Mouse (Mus musculus) CH12.LX (cell line): Measurements from ENCODE around the gene Tob1.

Experiments used
- CTCF ChIP-seq, 2 experiments: IDR thresholded peaks in 1 of 2; conservative IDR thresholded peaks in 1 of 2; 2 replicates each; pipeline ENCODE4 v1.5.1; 2011 to 2012; ENCODE audit warnings: low read depth in 2 of 2, low read length in 2 of 2, improper control_type of control experiment in 1 of 2, inconsistent platforms in 1 of 2, mild to moderate bottlenecking in 1 of 2, moderate library complexity in 1 of 2
- ELF1 ChIP-seq: IDR thresholded peaks from 2 replicates; pipeline ENCODE4 v1.6.1; 2014; ENCODE audit warnings: low read depth, mild to moderate bottlenecking, inconsistent platforms, low read length, improper control_type of control experiment
- EP300 ChIP-seq: IDR thresholded peaks from 2 replicates; pipeline ENCODE4 v1.6.1; 2011; ENCODE audit warnings: low read length, improper control_type of control experiment
- ETS1 ChIP-seq: conservative IDR thresholded peaks from 2 replicates; pipeline ENCODE4 v1.6.1; 2012; ENCODE audit warnings: low read depth, mild to moderate bottlenecking, inconsistent platforms, low read length, improper control_type of control experiment, moderate library complexity
- JUN ChIP-seq: IDR thresholded peaks from 2 replicates; pipeline ENCODE4 v1.6.1; 2011; ENCODE audit warnings: low read depth, mild to moderate bottlenecking, low read length, improper control_type of control experiment, moderate library complexity; ENCODE audit not compliant: insufficient read depth
- POLR2A ChIP-seq: IDR thresholded peaks from 2 replicates; pipeline ENCODE4 v1.6.1; 2011; ENCODE audit warnings: low read depth, mild to moderate bottlenecking, improper control_type of control experiment, low read length
- USF1 ChIP-seq: IDR thresholded peaks from 2 replicates; pipeline ENCODE4 v1.6.1; 2014; ENCODE audit warnings: low read depth, mild to moderate bottlenecking, inconsistent platforms, low read length, improper control_type of control experiment
- USF2 ChIP-seq: conservative IDR thresholded peaks from 2 replicates; pipeline ENCODE4 v1.6.1; 2011; ENCODE audit warnings: low read depth, low read length, improper control_type of control experiment

GRCm38 (mm10) chr11:94244385-94244784, 33.1 kb downstream of the Tob1 start:
- TF ChIP-seq EP300 (no peak), USF2 (no peak), ETS1 (no peak), POLR2A (no peak), CTCF (conservative IDR thresholded peaks at IDR 0.05 in 1 of 2, IDR thresholded peaks at IDR 0.05 in 1 of 2; ENCODE audit: low read depth in 2 of 2, low read length in 2 of 2) (no peak), ELF1 (no peak), USF1 (no peak), JUN (no peak)
